15 mouse cellular contexts compared by ENCODE assay signal in genomic region chr4:119275726-119276125, GRCm38 (mm10). TPM values are rescaled to one million over a fixed set of nuclear protein-coding genes. Genes with fewer than 3 reads are reported as not detected.
DNase-seq lines count a peak whose midpoint lies in the region; ATAC-seq and TF ChIP-seq lines count a peak whose summit lies in the region.
"Had no signal": no experiment of that assay in that cellular context is flagged by ENCODE, and none has a peak within 500 bp of the region (broad histone marks: within the 10 kb centered on the region; RNA-seq: fewer than 3 reads in every experiment).

No protein-coding gene starts in this region.

- DNase-seq in heart, postnatal 14 days, result no peak
- no peak for DNase-seq in left cerebral cortex, adult 2 months (ENCODE audit: extremely low spot score in 1 of 2, low spot score in 2 of 2)
- DNase-seq in left cerebral cortex, postnatal 4 days, result no peak
- DNase-seq in ES-E14 (ENCODE audit: low read depth, low spot score), result no peak
- no peak for DNase-seq in liver, embryonic 11.5 days (ENCODE audit: low spot score)
- DNase-seq in T-cell, adult 2 months (ENCODE audit: low spot score), result no peak
- DNase-seq: adrenal gland, adult 2 months; kidney, adult 8-10 months; right cerebral cortex, postnatal 14 days; thymus, postnatal 4 days had no signal

- in situ Hi-C loops in ES-E14 (cut with MboI; ENCODE audit: low sequenced_read_pairs in 2 of 2, unreplicated experiment in 2 of 2), result no loop called here

- H3K4me2 ChIP-seq in heart, embryonic 14.5 days (ENCODE audit: low read length), result no peak overlapping the region
- H3K4me2 ChIP-seq in liver, embryonic 11.5 days, result no peak overlapping the region
- H3K4me2 ChIP-seq: limb, embryonic 13.5 days had no signal

- peaks cover 90% of the 10 kb centered on the region for H3K36me3 ChIP-seq in heart, embryonic 14.5 days (ENCODE audit: control insufficient read depth, insufficient read depth, low read length)
- H3K36me3 ChIP-seq in ES-E14 (ENCODE audit: control insufficient read depth, insufficient read depth, low read length, poor library complexity, severe bottlenecking), result peaks cover 39% of the 10 kb centered on the region
- peaks cover 47% of the 10 kb centered on the region for H3K36me3 ChIP-seq in liver, embryonic 11.5 days (ENCODE audit: control insufficient read depth, insufficient read depth, low read length)

- TF ChIP-seq CTCF in left cerebral cortex, adult 2 months (IDR thresholded peaks at IDR 0.05), result no peak

- H3K9ac ChIP-seq in heart, embryonic 14.5 days (ENCODE audit: low read length), result no peak overlapping the region
- no peak overlapping the region for H3K9ac ChIP-seq in ES-E14 (ENCODE audit: insufficient read depth, low read depth, low read length, poor library complexity, severe bottlenecking)
- H3K9ac ChIP-seq in liver, embryonic 11.5 days (ENCODE audit: low read depth, low read length), result no peak overlapping the region
- H3K9ac ChIP-seq: limb, embryonic 13.5 days had no signal

- intact Hi-C loops in heart, postnatal 14 days (cut with DNase I), result loop anchor here (2.0 kb wide), 1 partner anchor 17 kb away; no protein-coding TSS in a partner anchor
- intact Hi-C loops in left cerebral cortex, adult 2 months (cut with DNase I), result no loop called here
- intact Hi-C loops in left cerebral cortex, postnatal 4 days (cut with DNase I), result no loop called here

- WGBS in heart, embryonic 14.5 days, result 57% methylated on average over 2 of the region's 2 CpGs
- 65% methylated on average over 2 of the region's 2 CpGs for WGBS in liver, embryonic 11.5 days

- no peak for ATAC-seq in heart, embryonic 14.5 days (ENCODE audit: insufficient number of reproducible peaks, insufficient read depth, low FRiP score, low read depth)
- no peak for ATAC-seq in liver, embryonic 11.5 days (replicated peaks; ENCODE audit: low FRiP score)
- ATAC-seq: forebrain, embryonic 14.5 days; Patski had no signal

- no peak overlapping the region for H3K4me3 ChIP-seq in heart, embryonic 14.5 days (ENCODE audit: control insufficient read depth in 1 of 2, insufficient read depth in 1 of 2, low read depth in 1 of 2, low read length in 2 of 2)
- no peak overlapping the region for H3K4me3 ChIP-seq in left cerebral cortex, adult 2 months
- H3K4me3 ChIP-seq in ES-E14 (ENCODE audit: insufficient read depth in 1 of 2, low read depth in 1 of 2, low read length in 2 of 2, poor library complexity in 1 of 2, severe bottlenecking in 1 of 2), result no peak overlapping the region
- no peak overlapping the region for H3K4me3 ChIP-seq in liver, embryonic 11.5 days (ENCODE audit: low read depth, low read length)
- H3K4me3 ChIP-seq: hindbrain, embryonic 10.5 days; limb, embryonic 13.5 days had no signal

- H3K4me1 ChIP-seq in heart, embryonic 14.5 days (ENCODE audit: control insufficient read depth in 2 of 2, insufficient read depth in 2 of 2, low read length in 2 of 2), result no peaks in the 10 kb centered on the region
- H3K4me1 ChIP-seq in ES-E14 (ENCODE audit: control insufficient read depth in 2 of 2, insufficient read depth in 2 of 2, low read length in 2 of 2, poor library complexity in 1 of 2), result no peaks in the 10 kb centered on the region
- no peaks in the 10 kb centered on the region for H3K4me1 ChIP-seq in liver, embryonic 11.5 days (replicated peaks; ENCODE audit: control insufficient read depth, insufficient read depth, low read length)
- H3K4me1 ChIP-seq: hindbrain, embryonic 10.5 days; limb, embryonic 13.5 days had no signal

- H3K9me3 ChIP-seq in heart, embryonic 14.5 days (ENCODE audit: control insufficient read depth, low read length), result no peaks in the 10 kb centered on the region
- H3K9me3 ChIP-seq in ES-E14 (ENCODE audit: control insufficient read depth, insufficient read depth, low read depth, low read length), result no peaks in the 10 kb centered on the region
- H3K9me3 ChIP-seq in liver, embryonic 11.5 days (ENCODE audit: control insufficient read depth, low read length), result no peaks in the 10 kb centered on the region
- H3K9me3 ChIP-seq: hindbrain, embryonic 10.5 days; limb, embryonic 13.5 days had no signal

- H3K27ac ChIP-seq in heart, embryonic 14.5 days (replicated peaks in 1 of 2; ENCODE audit: control insufficient read depth in 1 of 2, insufficient read depth in 1 of 2, low read depth in 2 of 2, low read length in 2 of 2), result peak overlapping the region; percentile 65 to 80
- H3K27ac ChIP-seq in left cerebral cortex, adult 2 months, result peak overlapping the region; percentile 38; the same call in 1 of the 2 replicates
- H3K27ac ChIP-seq in ES-E14 (ENCODE audit: insufficient read depth, low read depth, low read length, poor library complexity, severe bottlenecking), result no peak overlapping the region
- peak overlapping the region; percentile 44; the same call in 1 of the 2 replicates for H3K27ac ChIP-seq in liver, embryonic 11.5 days (ENCODE audit: low read depth, low read length)
- H3K27ac ChIP-seq: hindbrain, embryonic 10.5 days; limb, embryonic 13.5 days had no signal

- H3K27me3 ChIP-seq in heart, embryonic 14.5 days (ENCODE audit: control insufficient read depth, insufficient read depth, low read length), result no peaks in the 10 kb centered on the region
- H3K27me3 ChIP-seq in liver, embryonic 11.5 days (replicated peaks; ENCODE audit: control insufficient read depth, insufficient read depth, low read length), result no peaks in the 10 kb centered on the region
- H3K27me3 ChIP-seq: limb, embryonic 13.5 days; Patski had no signal

TF ChIP-seq in ES-E14, 5 proteins besides CTCF, POLR2A, EP300 and RAD21:
- TF ChIP-seq ZNF384 (IDR thresholded peaks at IDR 0.05; ENCODE audit: low read depth, low read length) (peak; percentile 80; the same call in 1 of the 2 replicates), HCFC1 (IDR thresholded peaks at IDR 0.05; ENCODE audit: borderline replicate concordance, insufficient read depth, low read length) (no peak)
TF ChIP-seq in ES-E14: peak in this region for 1.

RNA-seq across cellular contexts. Expression of gene Ybx1, which starts 18.7 kb away (rescaled TPM):
- polyA plus RNA-seq in heart, embryonic 14.5 days (2014; fragmentation: Nextera tagmentation; extraction: Ambion mirVana), result 785 and 813 TPM in 2 replicates
- total RNA-seq in heart, postnatal 14 days (2021), result 100 to 1,000 TPM; 725 to 726 TPM
- total RNA-seq in left cerebral cortex, adult 2 months (2021), result 100 to 1,000 TPM; 191 to 223 TPM
- 1,000 to 10,000 TPM; 1,087 to 1,125 TPM for total RNA-seq in left cerebral cortex, postnatal 4 days (2021)
- total RNA-seq in ES-E14 (2012; rRNA removed), result 574 and 855 TPM in 2 replicates
- polyA plus RNA-seq in liver, embryonic 11.5 days (2014; fragmentation: Nextera tagmentation; extraction: Ambion mirVana), result 952 and 969 TPM in 2 replicates

RNA-seq across cellular contexts. Expression of gene Cldn19, which starts 20.5 kb away (rescaled TPM):
- not detected in 2 replicates for polyA plus RNA-seq in heart, embryonic 14.5 days (2014; fragmentation: Nextera tagmentation; extraction: Ambion mirVana)
- total RNA-seq in heart, postnatal 14 days (2021), result under 1 TPM in 1 of 2 experiments, not detected in 1; 0.36 TPM
- under 1 TPM; 0.18 to 0.30 TPM for total RNA-seq in left cerebral cortex, adult 2 months (2021)
- total RNA-seq in left cerebral cortex, postnatal 4 days (2021), result under 1 TPM; 0.12 to 0.14 TPM
- total RNA-seq in ES-E14 (2012; rRNA removed), result 0.18 and 0.63 TPM in 2 replicates
- polyA plus RNA-seq in liver, embryonic 11.5 days (2014; fragmentation: Nextera tagmentation; extraction: Ambion mirVana), result not detected in 2 replicates

RNA-seq across cellular contexts. Expression of gene P3h1, which starts 43.0 kb away (rescaled TPM):
- polyA plus RNA-seq in heart, embryonic 14.5 days (2014; fragmentation: Nextera tagmentation; extraction: Ambion mirVana), result 40.9 and 42.0 TPM in 2 replicates
- total RNA-seq in heart, postnatal 14 days (2021), result 10 to 100 TPM; 18.1 to 19.5 TPM
- 1 to 10 TPM; 8.0 to 8.9 TPM for total RNA-seq in left cerebral cortex, adult 2 months (2021)
- total RNA-seq in left cerebral cortex, postnatal 4 days (2021), result 10 to 100 TPM; 10.9 to 12.4 TPM
- 61.9 and 113 TPM in 2 replicates for total RNA-seq in ES-E14 (2012; rRNA removed)
- 20.8 and 21.6 TPM in 2 replicates for polyA plus RNA-seq in liver, embryonic 11.5 days (2014; fragmentation: Nextera tagmentation; extraction: Ambion mirVana)

RNA-seq across cellular contexts. Expression of gene AU022252, which starts 43.2 kb away (rescaled TPM):
- polyA plus RNA-seq in heart, embryonic 14.5 days (2014; fragmentation: Nextera tagmentation; extraction: Ambion mirVana), result 24.8 and 25.1 TPM in 2 replicates
- total RNA-seq in heart, postnatal 14 days (2021), result 10 to 100 TPM; 21.1 to 23.4 TPM
- 10 to 100 TPM; 28.5 to 30.4 TPM for total RNA-seq in left cerebral cortex, adult 2 months (2021)
- 10 to 100 TPM; 29.7 to 36.2 TPM for total RNA-seq in left cerebral cortex, postnatal 4 days (2021)
- total RNA-seq in ES-E14 (2012; rRNA removed), result 17.1 and 18.3 TPM in 2 replicates
- 30.7 and 33.3 TPM in 2 replicates for polyA plus RNA-seq in liver, embryonic 11.5 days (2014; fragmentation: Nextera tagmentation; extraction: Ambion mirVana)

RNA-seq across cellular contexts. Expression of gene Ppih, which starts 44.6 kb away (rescaled TPM):
- 45.2 and 52.6 TPM in 2 replicates for polyA plus RNA-seq in heart, embryonic 14.5 days (2014; fragmentation: Nextera tagmentation; extraction: Ambion mirVana)
- total RNA-seq in heart, postnatal 14 days (2021), result 10 to 100 TPM; 11.0 to 11.2 TPM
- 10 to 100 TPM; 14.1 to 20.8 TPM for total RNA-seq in left cerebral cortex, adult 2 months (2021)
- 10 to 100 TPM; 26.2 to 27.3 TPM for total RNA-seq in left cerebral cortex, postnatal 4 days (2021)
- total RNA-seq in ES-E14 (2012; rRNA removed), result 101 and 127 TPM in 2 replicates
- 138 and 140 TPM in 2 replicates for polyA plus RNA-seq in liver, embryonic 11.5 days (2014; fragmentation: Nextera tagmentation; extraction: Ambion mirVana)
